Mouse (Mus musculus): ENCODE results near the gene Cttnbp2nl. TPM values are rescaled to one million over a fixed set of nuclear protein-coding genes. Genes with fewer than 3 reads are reported as not detected.

The Cttnbp2nl gene
- polyA plus RNA-seq, 1 experiment from 2014 or later: 40.2 TPM

- WGBS: 94% methylated on average over 6 of the region's 6 CpGs
- H3K36me3 ChIP-seq (ENCODE audit: control insufficient read depth, insufficient read depth, low read length): peaks cover 17% of the 10 kb centered on the region; the same call in 1 of the 2 replicates
- H3K9ac ChIP-seq (ENCODE audit: low read length): no peak overlapping the region
- no peaks in the 10 kb centered on the region for H3K9me3 ChIP-seq (ENCODE audit: control insufficient read depth, low read length)
- H3K27me3 ChIP-seq (ENCODE audit: control insufficient read depth, insufficient read depth, low read length): no peaks in the 10 kb centered on the region
- no peak overlapping the region for H3K4me3 ChIP-seq (ENCODE audit: low read depth, low read length)
- no peaks in the 10 kb centered on the region for H3K4me1 ChIP-seq (ENCODE audit: control insufficient read depth, insufficient read depth, low read length)
- no peak for DNase-seq (ENCODE audit: low spot score)
- no peak for ATAC-seq (ENCODE audit: insufficient number of reproducible peaks, low FRiP score, low TSS enrichment, low read depth)
- H3K27ac ChIP-seq (replicated peaks; ENCODE audit: low read depth, low read length): no peak overlapping the region
- H3K4me2 ChIP-seq (ENCODE audit: low read depth, severe bottlenecking): no peak overlapping the region
Measured at GRCm38 (mm10) chr3:105006101-105006500, 46.8 kb downstream of the Cttnbp2nl start.

GRCm38 (mm10) chr3:105005561-105006065, 47.3 kb downstream of the Cttnbp2nl start:
- Histone ChIP-seq H3K36me3 (ENCODE audit: control insufficient read depth, insufficient read depth, low read length) (peaks cover 17% of the 10 kb centered on the region; the same call in 1 of the 2 replicates), H3K27ac (replicated peaks; ENCODE audit: low read depth, low read length) (no peak overlapping the region), H3K9ac (ENCODE audit: low read length) (no peak overlapping the region), H3K9me3 (ENCODE audit: control insufficient read depth, low read length) (no peaks in the 10 kb centered on the region), H3K4me3 (ENCODE audit: low read depth, low read length) (no peak overlapping the region), H3K27me3 (ENCODE audit: control insufficient read depth, insufficient read depth, low read length) (no peaks in the 10 kb centered on the region), H3K4me2 (ENCODE audit: low read depth, severe bottlenecking) (no peak overlapping the region), H3K4me1 (ENCODE audit: control insufficient read depth, insufficient read depth, low read length) (no peaks in the 10 kb centered on the region)
- ATAC-seq (ENCODE audit: insufficient number of reproducible peaks, low FRiP score, low TSS enrichment, low read depth): no peak
- WGBS: 95% methylated on average over 20 of the region's 20 CpGs
- DNase-seq (ENCODE audit: low spot score): no peak

- H3K4me2 ChIP-seq (ENCODE audit: low read depth, severe bottlenecking): no peak overlapping the region
- no peaks in the 10 kb centered on the region for H3K27me3 ChIP-seq (ENCODE audit: control insufficient read depth, insufficient read depth, low read length)
- H3K4me1 ChIP-seq (ENCODE audit: control insufficient read depth, insufficient read depth, low read length): no peaks in the 10 kb centered on the region
- H3K27ac ChIP-seq (replicated peaks; ENCODE audit: low read depth, low read length): no peak overlapping the region
- DNase-seq (ENCODE audit: low spot score) (no peak), ATAC-seq (ENCODE audit: insufficient number of reproducible peaks, low FRiP score, low TSS enrichment, low read depth) (no peak)
- 91% methylated on average over 10 of the region's 10 CpGs for WGBS
- H3K9ac ChIP-seq (ENCODE audit: low read length): no peak overlapping the region
- H3K36me3 ChIP-seq (ENCODE audit: control insufficient read depth, insufficient read depth, low read length): peaks cover 17% of the 10 kb centered on the region; the same call in 1 of the 2 replicates
- H3K9me3 ChIP-seq (ENCODE audit: control insufficient read depth, low read length): no peaks in the 10 kb centered on the region
- H3K4me3 ChIP-seq (ENCODE audit: low read depth, low read length): no peak overlapping the region
Measured at GRCm38 (mm10) chr3:105005011-105005410, 47.9 kb downstream of the Cttnbp2nl start.

- Histone ChIP-seq H3K4me3 (ENCODE audit: low read depth, low read length) (no peak overlapping the region), H3K4me1 (ENCODE audit: control insufficient read depth, insufficient read depth, low read length) (no peaks in the 10 kb centered on the region), H3K36me3 (ENCODE audit: control insufficient read depth, insufficient read depth, low read length) (peaks cover 15% of the 10 kb centered on the region; the same call in 1 of the 2 replicates), H3K4me2 (ENCODE audit: low read depth, severe bottlenecking) (no peak overlapping the region), H3K9ac (ENCODE audit: low read length) (no peak overlapping the region), H3K9me3 (ENCODE audit: control insufficient read depth, low read length) (no peaks in the 10 kb centered on the region), H3K27ac (replicated peaks; ENCODE audit: low read depth, low read length) (no peak overlapping the region), H3K27me3 (ENCODE audit: control insufficient read depth, insufficient read depth, low read length) (no peaks in the 10 kb centered on the region)
- DNase-seq (ENCODE audit: low spot score) (no peak), ATAC-seq (ENCODE audit: insufficient number of reproducible peaks, low FRiP score, low TSS enrichment, low read depth) (no peak)
- 89% methylated on average over 14 of the region's 14 CpGs for WGBS
Measured at GRCm38 (mm10) chr3:105003960-105004463, 48.9 kb downstream of the Cttnbp2nl start.

- H3K9me3 ChIP-seq (ENCODE audit: control insufficient read depth, low read length): no peaks in the 10 kb centered on the region
- no peak overlapping the region for H3K9ac ChIP-seq (ENCODE audit: low read length)
- no peak for ATAC-seq (ENCODE audit: insufficient number of reproducible peaks, low FRiP score, low TSS enrichment, low read depth)
- no peak overlapping the region for H3K4me3 ChIP-seq (ENCODE audit: low read depth, low read length)
- 42% methylated on average over 6 of the region's 6 CpGs for WGBS
- H3K4me1 ChIP-seq (ENCODE audit: control insufficient read depth, insufficient read depth, low read length): 0 out of 2 replicates have a peak, but pooled peaks cover 4% of the 10 kb centered on the region
- H3K36me3 ChIP-seq (ENCODE audit: control insufficient read depth, insufficient read depth, low read length): peaks cover 13% of the 10 kb centered on the region; the same call in 1 of the 2 replicates
- no peak overlapping the region for H3K27ac ChIP-seq (replicated peaks; ENCODE audit: low read depth, low read length)
- no peak for DNase-seq (ENCODE audit: low spot score)
- no peaks in the 10 kb centered on the region for H3K27me3 ChIP-seq (ENCODE audit: control insufficient read depth, insufficient read depth, low read length)
- H3K4me2 ChIP-seq (ENCODE audit: low read depth, severe bottlenecking): no peak overlapping the region
Measured at GRCm38 (mm10) chr3:105001374-105001773, 51.6 kb downstream of the Cttnbp2nl start.

GRCm38 (mm10) chr3:105000561-105000960, 52.4 kb downstream of the Cttnbp2nl start:
- peaks cover 9% of the 10 kb centered on the region; the same call in 1 of the 2 replicates for H3K36me3 ChIP-seq (ENCODE audit: control insufficient read depth, insufficient read depth, low read length)
- no peak overlapping the region for H3K4me3 ChIP-seq (ENCODE audit: low read depth, low read length)
- H3K4me2 ChIP-seq (ENCODE audit: low read depth, severe bottlenecking): no peak overlapping the region
- 0 out of 2 replicates have a peak, but pooled peaks cover 4% of the 10 kb centered on the region for H3K4me1 ChIP-seq (ENCODE audit: control insufficient read depth, insufficient read depth, low read length)
- no peak overlapping the region for H3K27ac ChIP-seq (replicated peaks; ENCODE audit: low read depth, low read length)
- no peak for ATAC-seq (ENCODE audit: insufficient number of reproducible peaks, low FRiP score, low TSS enrichment, low read depth)
- no peaks in the 10 kb centered on the region for H3K27me3 ChIP-seq (ENCODE audit: control insufficient read depth, insufficient read depth, low read length)
- H3K9ac ChIP-seq (ENCODE audit: low read length): no peak overlapping the region
- no peaks in the 10 kb centered on the region for H3K9me3 ChIP-seq (ENCODE audit: control insufficient read depth, low read length)
- 83% methylated on average over 8 of the region's 8 CpGs for WGBS
- DNase-seq (ENCODE audit: low spot score): no peak

GRCm38 (mm10) chr3:104997563-104997962, 55.4 kb downstream of the Cttnbp2nl start:
- H3K9ac ChIP-seq (ENCODE audit: low read length): no peak overlapping the region
- H3K4me1 ChIP-seq (ENCODE audit: control insufficient read depth, insufficient read depth, low read length): peaks cover 11% of the 10 kb centered on the region

GRCm38 (mm10) chr3:104995707-104996106, 57.2 kb downstream of the Cttnbp2nl start:
- Histone ChIP-seq H3K4me3 (ENCODE audit: low read depth, low read length) (no peak overlapping the region), H3K4me1 (ENCODE audit: control insufficient read depth, insufficient read depth, low read length) (peaks cover 11% of the 10 kb centered on the region), H3K27ac (replicated peaks; ENCODE audit: low read depth, low read length) (no peak overlapping the region), H3K36me3 (ENCODE audit: control insufficient read depth, insufficient read depth, low read length) (no peaks in the 10 kb centered on the region), H3K4me2 (ENCODE audit: low read depth, severe bottlenecking) (no peak overlapping the region), H3K9ac (ENCODE audit: low read length) (no peak overlapping the region), H3K27me3 (ENCODE audit: control insufficient read depth, insufficient read depth, low read length) (no peaks in the 10 kb centered on the region), H3K9me3 (ENCODE audit: control insufficient read depth, low read length) (no peaks in the 10 kb centered on the region)
- DNase-seq (ENCODE audit: low spot score) (no peak), ATAC-seq (ENCODE audit: insufficient number of reproducible peaks, low FRiP score, low TSS enrichment, low read depth) (no peak)
- 86% methylated on average over 7 of the region's 7 CpGs for WGBS

More at GRCm38 (mm10) chr3:104997563-104997962, 55.4 kb downstream of the Cttnbp2nl start:
- Histone ChIP-seq H3K4me2 (ENCODE audit: low read depth, severe bottlenecking) (no peak overlapping the region), H3K36me3 (ENCODE audit: control insufficient read depth, insufficient read depth, low read length) (0 out of 2 replicates have a peak, but pooled peaks cover 2% of the 10 kb centered on the region), H3K27ac (replicated peaks; ENCODE audit: low read depth, low read length) (no peak overlapping the region), H3K4me3 (ENCODE audit: low read depth, low read length) (no peak overlapping the region), H3K9me3 (ENCODE audit: control insufficient read depth, low read length) (no peaks in the 10 kb centered on the region), H3K27me3 (ENCODE audit: control insufficient read depth, insufficient read depth, low read length) (no peaks in the 10 kb centered on the region)
- ATAC-seq (ENCODE audit: insufficient number of reproducible peaks, low FRiP score, low TSS enrichment, low read depth) (no peak), DNase-seq (ENCODE audit: low spot score) (no peak)
- WGBS: 50% methylated on average over 6 of the region's 6 CpGs
